Mouse (Mus musculus) ES-E14 (cell line): ENCODE measurements around the gene Gp1bb. TPM values are rescaled to one million over a fixed set of nuclear protein-coding genes. Genes with fewer than 3 reads are reported as not detected.

Experiments
- DNase-seq: peaks from one replicate; pipeline ENCODE4 v3.0.0-alpha.2; 2013; ENCODE audit warnings: low read depth, low spot score
- H3K27ac ChIP-seq: 2 replicates; pipeline ENCODE4 v1.5.1; 2012; ENCODE audit warnings: low read depth, mild to moderate bottlenecking, low read length, moderate library complexity, mixed read lengths; ENCODE audit not compliant: poor library complexity, insufficient read depth, severe bottlenecking
- H3K36me3 ChIP-seq: 2 replicates; pipeline ENCODE4 v1.6.1; 2012; ENCODE audit warnings: mild to moderate bottlenecking, low read length, moderate library complexity, mixed read lengths; ENCODE audit not compliant: control insufficient read depth, poor library complexity, insufficient read depth, severe bottlenecking
- H3K4me1 ChIP-seq, 2 experiments: fragments of 150-350 bp in 1 of 2; sonication (generic) in 1 of 2; 2 replicates each; pipeline ENCODE4 v1.6.1; 2012; ENCODE audit warnings: low read length in 2 of 2, mild to moderate bottlenecking in 1 of 2, mixed read lengths in 1 of 2; ENCODE audit not compliant: control insufficient read depth in 2 of 2, insufficient read depth in 2 of 2, poor library complexity in 1 of 2
- H3K4me3 ChIP-seq, 2 experiments: fragments of 150-350 bp in 1 of 2; sonication (generic) in 1 of 2; 2 replicates each; pipeline ENCODE4 v1.5.1; 2012; ENCODE audit warnings: low read length in 2 of 2, low read depth in 1 of 2, mild to moderate bottlenecking in 1 of 2, mixed read lengths in 1 of 2; ENCODE audit not compliant: insufficient read depth in 1 of 2, poor library complexity in 1 of 2, severe bottlenecking in 1 of 2
- H3K9ac ChIP-seq: 2 replicates; pipeline ENCODE4 v1.6.1; 2012; ENCODE audit warnings: low read depth, mild to moderate bottlenecking, low read length, mixed read lengths; ENCODE audit not compliant: poor library complexity, insufficient read depth, severe bottlenecking
- H3K9me3 ChIP-seq: fragments of 150-350 bp; sonication (generic); 2 replicates; pipeline ENCODE4 v1.6.1; 2012; ENCODE audit warnings: low read depth, mild to moderate bottlenecking, low read length; ENCODE audit not compliant: control insufficient read depth, insufficient read depth
- CHD2 ChIP-seq: IDR thresholded peaks from 2 replicates; pipeline ENCODE4 v1.6.1; 2014; ENCODE audit warnings: mild to moderate bottlenecking, low read depth, low read length, inconsistent platforms
- HCFC1 ChIP-seq: IDR thresholded peaks from 2 replicates; pipeline ENCODE4 v1.6.1; 2012; ENCODE audit warnings: low read length, inconsistent platforms, borderline replicate concordance; ENCODE audit not compliant: insufficient read depth
- MAFK ChIP-seq: IDR thresholded peaks from 2 replicates; pipeline ENCODE4 v1.6.1; 2014; ENCODE audit warnings: mild to moderate bottlenecking, low read depth, low read length, inconsistent platforms; ENCODE audit not compliant: insufficient read depth
- ZC3H11A ChIP-seq: IDR thresholded peaks from 2 replicates; pipeline ENCODE4 v1.6.1; 2012; ENCODE audit warnings: low read depth, mild to moderate bottlenecking, inconsistent platforms, low read length, borderline replicate concordance
- ZNF384 ChIP-seq: IDR thresholded peaks from 2 replicates; pipeline ENCODE4 v1.6.1; 2012; ENCODE audit warnings: low read depth, low read length, inconsistent platforms
- in situ Hi-C, 2 experiments: fragments of 600-800 bp; cut with MboI; formaldehyde crosslinking; loops; one replicate each; pipeline ENCODE4 v1.15.1; 2025; ENCODE audit warnings: low sequenced_read_pairs in 2 of 2, inconsistent platforms in 1 of 2; ENCODE audit not compliant: unreplicated experiment in 2 of 2
- total RNA-seq: library from RNA; depleted of rRNA; stranded (reverse); fragments of 300-350 nt; gene quantifications from 2 replicates; pipeline ENCODE4 v1.2.3, GENCODE M21; 2012

The Gp1bb gene
- total RNA-seq, 1 experiment, result not detected

DNA sequence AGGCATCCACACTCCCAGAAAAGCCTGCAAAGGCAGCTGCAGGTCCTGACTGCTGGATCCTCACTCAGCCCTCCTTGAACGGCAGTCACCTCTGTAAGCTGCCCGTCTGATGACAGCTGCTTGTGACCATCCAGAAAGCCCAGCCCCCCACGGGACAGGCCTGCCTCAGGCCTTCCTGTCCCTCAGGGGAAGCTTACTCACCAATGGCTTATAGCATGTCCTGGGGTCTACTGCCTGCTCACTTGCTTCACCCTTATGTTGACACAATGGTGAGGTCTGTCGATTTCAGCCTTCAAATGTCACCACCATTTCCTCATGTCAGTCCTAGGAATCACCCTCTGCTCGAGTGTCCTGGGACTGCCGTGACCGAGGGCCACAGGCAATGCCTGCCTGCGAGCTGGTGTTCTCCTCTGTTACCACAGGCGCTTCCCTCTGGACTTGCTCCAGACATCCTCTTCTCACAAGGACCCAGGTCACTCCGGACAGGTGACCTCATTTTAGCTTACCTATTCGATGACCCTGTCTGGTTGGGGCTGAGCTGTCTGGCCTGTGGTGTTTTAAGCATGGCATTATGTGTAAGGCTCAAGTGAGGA, 21.3 kb upstream of the Gp1bb start:
- in situ Hi-C loops, result no loop called here
- DNase-seq, result no peak
- H3K27ac ChIP-seq, result no peak overlapping the region
- H3K36me3 ChIP-seq, result no peaks in the 10 kb centered on the region
- no peak overlapping the region for H3K4me3 ChIP-seq
- peaks cover 0 to 5% of the 10 kb centered on the region in 2 experiments; a peak in 1 of 4 replicates for H3K4me1 ChIP-seq
- TF ChIP-seq CHD2, result no peak
- no peak for TF ChIP-seq ZC3H11A
- TF ChIP-seq MAFK, result no peak
- no peak for TF ChIP-seq ZNF384
- no peak for TF ChIP-seq HCFC1
- H3K9me3 ChIP-seq, result no peaks in the 10 kb centered on the region
- H3K9ac ChIP-seq, result no peak overlapping the region

GRCm38 (mm10) chr16:18642897-18643296, 20.7 kb upstream of the Gp1bb start:
- no peak for DNase-seq
- H3K9me3 ChIP-seq, result no peaks in the 10 kb centered on the region
- H3K27ac ChIP-seq, result no peak overlapping the region
- H3K4me3 ChIP-seq, result no peak overlapping the region
- no peak overlapping the region for H3K9ac ChIP-seq
- in situ Hi-C loops, result no loop called here
- no peaks in the 10 kb centered on the region for H3K36me3 ChIP-seq
- TF ChIP-seq ZC3H11A, result no peak
- no peak for TF ChIP-seq ZNF384
- TF ChIP-seq MAFK, result no peak
- TF ChIP-seq HCFC1, result no peak
- no peak for TF ChIP-seq CHD2
- H3K4me1 ChIP-seq, result peaks cover 0 to 5% of the 10 kb centered on the region in 2 experiments; a peak in 1 of 4 replicates

DNA sequence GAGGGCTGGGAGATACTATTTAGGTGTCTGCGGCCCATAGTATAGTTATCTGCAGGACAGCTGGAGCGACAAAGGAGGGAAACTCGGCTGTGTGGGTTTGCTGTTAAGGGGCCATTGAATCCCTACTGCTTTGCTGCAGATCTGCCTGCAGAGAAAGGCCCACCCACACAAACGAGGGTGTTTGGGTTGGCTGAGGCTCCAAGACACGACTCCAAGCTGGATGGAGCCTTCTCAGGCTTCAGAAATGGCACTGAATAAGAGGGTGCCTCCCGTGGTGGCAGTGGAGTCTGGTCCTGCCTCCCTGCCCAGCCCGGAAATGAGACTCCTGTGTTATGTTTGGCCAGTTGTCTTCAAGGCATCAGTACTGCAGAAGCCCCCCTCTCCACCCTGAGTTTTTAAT, 20.1 kb upstream of the Gp1bb start:
- no peak for TF ChIP-seq ZNF384
- TF ChIP-seq MAFK, result no peak
- TF ChIP-seq CHD2, result no peak
- no peak for TF ChIP-seq ZC3H11A
- TF ChIP-seq HCFC1, result no peak
- Histone ChIP-seq H3K27ac (no peak overlapping the region), H3K36me3 (no peaks in the 10 kb centered on the region), H3K4me3 (no peak overlapping the region), H3K4me1 (peaks cover 0 to 4% of the 10 kb centered on the region in 2 experiments; a peak in 1 of 4 replicates), H3K9me3 (no peaks in the 10 kb centered on the region), H3K9ac (no peak overlapping the region)
- in situ Hi-C loops, result no loop called here
- no peak for DNase-seq

DNA sequence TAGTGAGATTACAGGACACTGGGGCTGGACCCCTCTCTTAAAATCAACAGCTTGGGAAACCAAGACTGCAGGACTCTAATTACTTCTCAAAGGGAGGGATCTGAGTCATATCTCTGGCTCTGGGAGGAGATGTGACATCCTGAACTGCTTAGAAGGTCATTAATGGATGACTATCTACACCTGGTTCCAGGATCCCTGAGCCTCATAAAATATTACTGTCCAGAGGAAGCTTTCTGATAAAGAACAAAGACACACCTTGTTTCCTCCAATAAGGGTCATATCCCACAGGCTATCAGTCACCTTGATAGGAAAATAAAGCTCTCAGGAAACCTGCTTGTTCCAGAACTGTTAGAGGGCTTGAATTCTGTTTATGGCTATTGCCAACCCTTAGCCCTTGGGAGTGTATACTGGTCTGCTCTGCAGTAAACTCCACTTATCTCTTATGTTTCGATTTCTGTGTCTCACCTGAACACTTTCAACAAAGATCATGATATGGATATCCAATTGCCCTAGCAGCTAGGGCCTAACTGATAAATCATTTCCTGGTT, 17.3 kb upstream of the Gp1bb start:
- no peak overlapping the region for H3K9ac ChIP-seq
- in situ Hi-C loops, result no loop called here
- no peak for DNase-seq
- TF ChIP-seq HCFC1 (no peak), ZC3H11A (no peak), CHD2 (no peak), ZNF384 (no peak), MAFK (no peak)
- H3K4me1 ChIP-seq, result peaks cover 0 to 6% of the 10 kb centered on the region in 2 experiments; a peak in 2 of 4 replicates
- H3K9me3 ChIP-seq, result no peaks in the 10 kb centered on the region
- no peak overlapping the region for H3K27ac ChIP-seq
- H3K36me3 ChIP-seq, result no peaks in the 10 kb centered on the region
- H3K4me3 ChIP-seq, result no peak overlapping the region
